11 mouse cellular contexts compared by ENCODE assay signal in the genomic region with DNA sequence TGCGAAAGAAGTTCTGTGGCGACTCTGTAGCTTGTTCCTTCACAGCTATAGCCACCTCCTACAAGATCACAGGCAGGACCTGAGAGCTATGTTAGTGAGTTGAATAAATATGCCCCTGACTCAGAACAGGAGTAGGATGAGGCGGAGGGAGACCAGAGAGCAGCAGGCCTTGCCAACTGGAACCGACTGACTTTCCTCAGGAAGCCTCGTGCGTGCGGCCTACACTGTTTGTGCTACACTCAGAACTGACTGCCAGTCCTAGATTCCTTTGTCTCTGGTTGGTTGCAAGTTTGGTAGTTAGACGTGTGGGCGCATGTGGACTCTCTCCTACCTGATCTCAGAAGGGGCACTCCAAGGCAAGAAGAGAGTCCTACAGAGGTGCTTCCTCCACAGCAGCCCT. TPM values are rescaled to one million over a fixed set of nuclear protein-coding genes. Genes with fewer than 3 reads are reported as not detected.
DNase-seq lines count a peak whose midpoint lies in the region; ATAC-seq and TF ChIP-seq lines count a peak whose summit lies in the region.
"Had no signal": no experiment of that assay in that cellular context is flagged by ENCODE, and none has a peak within 500 bp of the region (broad histone marks: within the 10 kb centered on the region; RNA-seq: fewer than 3 reads in every experiment).

No protein-coding gene starts in this region.

- no peak overlapping the region for H3K4me2 ChIP-seq in heart, embryonic 16.5 days (ENCODE audit: low read depth, low read length)
- no peak overlapping the region for H3K4me2 ChIP-seq in lung, postnatal 0 days (replicated peaks; ENCODE audit: low read depth, low read length)
- no peak overlapping the region; the same call in 1 of the 2 replicates for H3K4me2 ChIP-seq in embryonic facial prominence, embryonic 13.5 days
- H3K4me2 ChIP-seq in midbrain, embryonic 16.5 days (ENCODE audit: low read length), result no peak overlapping the region

- no peaks in the 10 kb centered on the region for H3K9me3 ChIP-seq in heart, embryonic 16.5 days (replicated peaks; ENCODE audit: control insufficient read depth, low read length)
- H3K9me3 ChIP-seq in lung, postnatal 0 days (ENCODE audit: low read length), result no peaks in the 10 kb centered on the region
- H3K9me3 ChIP-seq in embryonic facial prominence, embryonic 13.5 days, result no peaks in the 10 kb centered on the region
- no peaks in the 10 kb centered on the region for H3K9me3 ChIP-seq in midbrain, embryonic 16.5 days (replicated peaks; ENCODE audit: control insufficient read depth, low read length, poor library complexity, severe bottlenecking)
- H3K9me3 ChIP-seq: G1E had no signal

- ATAC-seq in heart, embryonic 16.5 days (replicated peaks; ENCODE audit: extremely low read depth, insufficient read depth, low FRiP score), result 0 out of 2 replicates have a peak, but pooled peaks have one; percentile 9
- ATAC-seq in lung, postnatal 0 days, result peak; percentile 23; the same call in 1 of the 2 replicates
- no peak for ATAC-seq in embryonic facial prominence, embryonic 13.5 days (ENCODE audit: insufficient number of reproducible peaks, insufficient read depth, low FRiP score, low TSS enrichment, low read depth)
- ATAC-seq in midbrain, embryonic 16.5 days, result 0 out of 2 replicates have a peak, but pooled peaks have one; percentile 10
- ATAC-seq: liver, postnatal 0 days had no signal

- H3K4me1 ChIP-seq in heart, embryonic 16.5 days (ENCODE audit: control insufficient read depth, insufficient read depth, low read length), result peaks cover 33% of the 10 kb centered on the region
- H3K4me1 ChIP-seq in lung, postnatal 0 days (ENCODE audit: insufficient read depth, low read depth, low read length), result no peaks in the 10 kb centered on the region
- peaks cover 50% of the 10 kb centered on the region for H3K4me1 ChIP-seq in embryonic facial prominence, embryonic 13.5 days
- H3K4me1 ChIP-seq in midbrain, embryonic 16.5 days (ENCODE audit: control insufficient read depth, insufficient read depth, low read length), result peaks cover 14% of the 10 kb centered on the region

- 75% methylated on average over 9 of the region's 9 CpGs for WGBS in heart, embryonic 16.5 days
- 70% methylated on average over 9 of the region's 9 CpGs for WGBS in lung, postnatal 0 days
- WGBS in embryonic facial prominence, embryonic 13.5 days, result 73% methylated on average over 9 of the region's 9 CpGs
- 76% methylated on average over 9 of the region's 9 CpGs for WGBS in midbrain, embryonic 16.5 days

- no peaks in the 10 kb centered on the region for H3K27me3 ChIP-seq in heart, embryonic 16.5 days (ENCODE audit: control insufficient read depth, insufficient read depth, low read length)
- no peaks in the 10 kb centered on the region for H3K27me3 ChIP-seq in lung, postnatal 0 days (replicated peaks; ENCODE audit: insufficient read depth, low read length)
- no peaks in the 10 kb centered on the region for H3K27me3 ChIP-seq in embryonic facial prominence, embryonic 13.5 days
- no peaks in the 10 kb centered on the region for H3K27me3 ChIP-seq in midbrain, embryonic 16.5 days (ENCODE audit: control insufficient read depth, insufficient read depth, low read depth, low read length)

- H3K4me3 ChIP-seq in heart, embryonic 16.5 days (ENCODE audit: low read length), result no peak overlapping the region
- no peak overlapping the region for H3K4me3 ChIP-seq in lung, postnatal 0 days (ENCODE audit: low read depth, low read length)
- no peak overlapping the region for H3K4me3 ChIP-seq in embryonic facial prominence, embryonic 13.5 days
- H3K4me3 ChIP-seq in midbrain, embryonic 16.5 days (ENCODE audit: low read depth, low read length), result no peak overlapping the region

- DNase-seq in heart, adult 8-10 months (ENCODE audit: low spot score), result no peak
- no peak for DNase-seq in lung, postnatal 0 days (ENCODE audit: low spot score)
- no peak for DNase-seq in lung, postnatal 4 days
- no peak for DNase-seq in B cell, adult 2 months
- DNase-seq in ovary, postnatal 10 days (ENCODE audit: low spot score), result no peak
- DNase-seq: cerebellum, postnatal 14 days; liver, postnatal 0 days had no signal

- H3K27ac ChIP-seq in heart, embryonic 16.5 days (ENCODE audit: low read length), result peak overlapping the region; percentile 74
- H3K27ac ChIP-seq in lung, postnatal 0 days (ENCODE audit: low read length), result no peak overlapping the region
- H3K27ac ChIP-seq in embryonic facial prominence, embryonic 13.5 days, result peak overlapping the region; percentile 76
- H3K27ac ChIP-seq in midbrain, embryonic 16.5 days (ENCODE audit: low read length), result no peak overlapping the region

- no peak for TF ChIP-seq CTCF in lung, postnatal 0 days (IDR thresholded peaks at IDR 0.05)

- no peaks in the 10 kb centered on the region for H3K36me3 ChIP-seq in heart, embryonic 16.5 days (ENCODE audit: control insufficient read depth, insufficient read depth)
- no peaks in the 10 kb centered on the region for H3K36me3 ChIP-seq in lung, postnatal 0 days (ENCODE audit: insufficient read depth, low read length)
- no peaks in the 10 kb centered on the region for H3K36me3 ChIP-seq in embryonic facial prominence, embryonic 13.5 days
- H3K36me3 ChIP-seq in midbrain, embryonic 16.5 days (ENCODE audit: control insufficient read depth, insufficient read depth, low read length), result no peaks in the 10 kb centered on the region

- peak overlapping the region; percentile 60; the same call in 1 of the 2 replicates for H3K9ac ChIP-seq in heart, embryonic 16.5 days (ENCODE audit: low read length)
- H3K9ac ChIP-seq in lung, postnatal 0 days (replicated peaks; ENCODE audit: low read depth), result no peak overlapping the region
- no peak overlapping the region for H3K9ac ChIP-seq in embryonic facial prominence, embryonic 13.5 days
- H3K9ac ChIP-seq in midbrain, embryonic 16.5 days (ENCODE audit: low read depth, low read length), result no peak overlapping the region
- H3K9ac ChIP-seq: liver, postnatal 0 days had no signal

- no peak for TF ChIP-seq EP300 in lung, postnatal 0 days (IDR thresholded peaks at IDR 0.05)

RNA-seq across cellular contexts. Expression of a gene that starts 50.2 kb away (rescaled TPM):
- polyA plus RNA-seq in heart, embryonic 16.5 days (2015; fragmentation: Nextera tagmentation; extraction: Ambion mirVana), result 59.8 and 61.7 TPM in 2 replicates
- 100 to 1,000 TPM; 149 to 181 (median 160) TPM for total RNA-seq in heart, adult 8-10 months (2022)
- polyA plus RNA-seq in lung, postnatal 0 days (2015; fragmentation: Nextera tagmentation; extraction: Ambion mirVana), result 43.3 and 45.1 TPM in 2 replicates
- 46.4 and 53.9 TPM in 2 replicates for polyA plus RNA-seq in embryonic facial prominence, embryonic 13.5 days (2015; fragmentation: Nextera tagmentation; extraction: Ambion mirVana)
- 59.6 and 60.2 TPM in 2 replicates for polyA plus RNA-seq in midbrain, embryonic 16.5 days (2015; fragmentation: Nextera tagmentation; extraction: Ambion mirVana)

Comparison
In these comparisons a context has a peak if more than half of its experiments do, and no peak if none do; other contexts are left out.
1. H3K27ac ChIP-seq: peak in heart, embryonic 16.5 days (single experiment) and embryonic facial prominence, embryonic 13.5 days (single experiment); none in lung, postnatal 0 days (single experiment) and midbrain, embryonic 16.5 days (single experiment).